Mouse (Mus musculus) midbrain, embryonic 16.5 days (tissue): ENCODE measurements around the gene Olfr873. TPM values are rescaled to one million over a fixed set of nuclear protein-coding genes. Genes with fewer than 3 reads are reported as not detected.
"Not testable (repeated sequence)": the region's sequence is repeated elsewhere in the genome, so short reads cannot be mapped to it uniquely, and the experiment has no call there.

Experiments
- ATAC-seq: fragments of 200-750 bp; cut with Nextera tagmentation; 2 replicates; pipeline ENCODE4 v1.8.0; 2017; ENCODE audit warnings: moderate TSS enrichment
- H3K27ac ChIP-seq: fragments of 300-500 bp; sonication (generic); 2 replicates; pipeline ENCODE4 v1.5.1; 2014; ENCODE audit warnings: mild to moderate bottlenecking, low read length, mixed read lengths
- H3K27me3 ChIP-seq: fragments of 300-500 bp; sonication (generic); 2 replicates; pipeline ENCODE4 v1.6.1; 2014; ENCODE audit warnings: low read depth, low read length, mixed read lengths; ENCODE audit not compliant: control insufficient read depth, insufficient read depth
- H3K36me3 ChIP-seq: fragments of 300-500 bp; sonication (generic); 2 replicates; pipeline ENCODE4 v1.6.1; 2014; ENCODE audit warnings: mild to moderate bottlenecking, low read length, moderate library complexity, mixed read lengths; ENCODE audit not compliant: control insufficient read depth, insufficient read depth
- H3K4me1 ChIP-seq: fragments of 300-500 bp; sonication (generic); 2 replicates; pipeline ENCODE4 v1.6.1; 2014; ENCODE audit warnings: mild to moderate bottlenecking, low read length, mixed read lengths; ENCODE audit not compliant: control insufficient read depth, insufficient read depth
- H3K4me2 ChIP-seq: fragments of 300-500 bp; sonication (generic); 2 replicates; pipeline ENCODE4 v1.6.1; 2014; ENCODE audit warnings: mild to moderate bottlenecking, low read length, mixed read lengths
- H3K4me3 ChIP-seq: fragments of 300-500 bp; sonication (generic); 2 replicates; pipeline ENCODE4 v1.5.1; 2014; ENCODE audit warnings: low read depth, mild to moderate bottlenecking, low read length, moderate library complexity, mixed read lengths
- H3K9ac ChIP-seq: fragments of 300-500 bp; sonication (generic); 2 replicates; pipeline ENCODE4 v1.6.1; 2014; ENCODE audit warnings: low read depth, low read length, mixed read lengths
- H3K9me3 ChIP-seq: fragments of 300-500 bp; sonication (generic); replicated peaks from 2 replicates; pipeline ENCODE4 v1.6.1; 2014; ENCODE audit warnings: mild to moderate bottlenecking, low read length, mixed read lengths; ENCODE audit not compliant: control insufficient read depth, poor library complexity, severe bottlenecking
- WGBS: fragments of 180-500 bp; shearing (Covaris S2); extraction: QIAGEN DNeasy Blood & Tissue Kit; methylation state at CpG from one replicate; pipeline ENCODE4 v1.1.7; 2014; 5-methylcytosine and 5-hydroxymethylcytosine counted together
- polyA plus RNA-seq: library from polyadenylated mRNA; unstranded; fragments of >200 nt; fragmentation: Nextera tagmentation; extraction: Ambion mirVana; gene quantifications from 2 replicates; pipeline ENCODE4 v1.2.1, GENCODE M21; 2015

Gene Olfr873
- polyA plus RNA-seq: not detected in 2 replicates

DNA sequence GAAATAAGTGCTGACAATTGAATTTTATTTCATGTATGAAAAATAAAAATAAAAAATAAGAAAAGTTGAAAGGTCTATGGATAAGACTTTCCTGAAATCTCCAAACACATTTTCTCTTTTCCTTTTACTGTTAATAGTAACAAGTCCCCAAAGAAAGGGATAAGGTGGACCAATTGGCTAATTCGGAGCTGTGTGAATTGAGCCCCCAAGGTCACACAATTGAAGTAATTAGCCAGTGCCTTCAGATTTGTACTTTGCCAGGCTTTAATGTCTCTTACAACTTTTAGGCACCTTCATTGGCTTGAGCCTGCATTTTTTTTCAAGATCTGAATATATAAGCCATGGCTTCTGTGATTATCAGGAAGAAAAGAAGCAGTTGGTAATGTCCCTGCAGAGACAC, at the start of gene Olfr873:
Gene Olfr873, plus strand, starts transcription at position 301 of the 400 bp plus-strand sequence.
- H3K27ac ChIP-seq: no peak within 1 kb of the TSS
- no peak within 1 kb of the TSS for H3K4me3 ChIP-seq
- no peak within 1 kb of the TSS for H3K4me2 ChIP-seq
- 82% methylated on average over 1 of the region's 1 CpGs for WGBS
- H3K9me3 ChIP-seq: no peaks in the 10 kb centered on the region
- no peaks in the 10 kb centered on the region for H3K4me1 ChIP-seq
- H3K27me3 ChIP-seq: no peaks in the 10 kb centered on the region
- no peak within 1 kb of the TSS for H3K9ac ChIP-seq
- no peaks in the 10 kb centered on the region for H3K36me3 ChIP-seq
- ATAC-seq: no peak

DNA sequence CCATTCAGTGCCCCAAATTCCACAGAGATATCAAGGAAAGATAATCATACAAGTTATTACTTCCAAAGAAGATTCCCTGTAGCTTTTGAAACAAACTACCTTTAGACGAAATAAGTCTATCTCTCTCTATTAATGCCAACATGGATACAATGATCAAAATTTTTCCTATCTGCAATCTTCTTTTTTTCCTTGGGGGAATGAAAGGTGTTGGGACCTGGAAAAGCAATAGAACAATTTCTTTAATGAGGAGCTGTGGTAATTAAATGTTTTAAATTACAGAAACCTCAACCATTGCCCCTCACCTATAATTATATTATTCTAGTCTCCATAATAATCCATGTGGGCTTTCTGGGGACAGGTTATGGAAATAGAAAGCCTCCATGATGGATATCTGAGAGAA, 16.3 kb upstream of the Olfr873 start, which contains the start of gene Olfr39:
Gene Olfr39, plus strand, starts transcription at position 301 of the 400 bp plus-strand sequence.
- no peak within 1 kb of the TSS for H3K4me3 ChIP-seq
- 81% methylated on average over 1 of the region's 1 CpGs for WGBS

DNA sequence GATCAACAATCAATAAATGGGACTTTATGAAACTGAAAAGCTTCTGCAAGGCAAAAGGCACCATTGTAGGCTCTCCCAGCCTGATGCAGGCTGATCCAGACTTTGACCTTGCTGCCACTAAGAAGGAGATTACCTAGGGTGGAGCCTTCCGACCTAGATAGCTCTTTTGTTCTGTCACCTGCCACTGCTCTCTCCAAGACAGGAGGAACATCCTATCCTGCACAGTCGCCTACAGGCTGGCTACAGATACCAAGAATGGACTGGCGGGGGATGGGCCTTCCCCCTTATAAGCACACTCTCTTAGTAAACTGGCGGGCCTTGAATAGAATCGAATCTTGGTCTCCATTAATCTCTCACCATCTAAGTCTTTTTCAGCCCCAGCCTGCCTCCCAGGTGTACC, 2.8 kb upstream of the Olfr873 start:
- not testable (repeated sequence) for ATAC-seq, H3K4me2 ChIP-seq, H3K27me3 ChIP-seq, H3K36me3 ChIP-seq, H3K9me3 ChIP-seq, H3K4me3 ChIP-seq, H3K27ac ChIP-seq, H3K4me1 ChIP-seq, H3K9ac ChIP-seq
- WGBS: 71% methylated on average over 5 of the region's 5 CpGs

More for the DNA sequence above, 16.3 kb upstream of the Olfr873 start, which contains the start of gene Olfr39:
- H3K4me2 ChIP-seq: no peak within 1 kb of the TSS
- no peaks in the 10 kb centered on the region for H3K9me3 ChIP-seq
- H3K27ac ChIP-seq: no peak within 1 kb of the TSS
- no peak within 1 kb of the TSS for H3K9ac ChIP-seq
- H3K4me1 ChIP-seq: no peaks in the 10 kb centered on the region
- no peak for ATAC-seq
- H3K36me3 ChIP-seq: no peaks in the 10 kb centered on the region
- no peaks in the 10 kb centered on the region for H3K27me3 ChIP-seq

DNA sequence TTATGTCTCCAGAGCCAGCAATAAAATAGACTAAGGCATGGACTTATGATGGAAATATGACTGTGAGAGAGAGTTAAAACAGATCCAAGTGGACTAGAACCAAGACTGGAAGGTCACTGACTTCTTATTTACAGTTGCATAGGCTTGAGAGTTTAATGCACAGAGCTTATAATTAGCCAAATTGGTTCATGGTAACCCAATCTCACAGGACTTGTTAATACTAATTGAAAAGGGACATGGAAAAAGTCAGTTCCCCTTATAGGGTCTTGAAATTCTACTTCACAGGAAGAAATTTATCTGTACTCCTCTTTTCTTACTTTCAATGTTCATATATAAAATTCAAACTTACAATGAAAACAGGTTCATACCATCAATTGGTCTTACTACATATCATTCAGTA, 37.7 kb downstream of the Olfr873 start, which contains the start of gene Olfr18:
Gene Olfr18, minus strand, starts transcription at position 101 of the 400 bp plus-strand sequence.
- H3K27me3 ChIP-seq: no peaks in the 10 kb centered on the region
- H3K27ac ChIP-seq: no peak within 1 kb of the TSS
- no peak within 1 kb of the TSS for H3K9ac ChIP-seq
- H3K9me3 ChIP-seq: no peaks in the 10 kb centered on the region
- H3K4me1 ChIP-seq: no peaks in the 10 kb centered on the region
- H3K4me2 ChIP-seq: no peak within 1 kb of the TSS
- no peaks in the 10 kb centered on the region for H3K36me3 ChIP-seq
- no peak within 1 kb of the TSS for H3K4me3 ChIP-seq
- no peak for ATAC-seq

DNA sequence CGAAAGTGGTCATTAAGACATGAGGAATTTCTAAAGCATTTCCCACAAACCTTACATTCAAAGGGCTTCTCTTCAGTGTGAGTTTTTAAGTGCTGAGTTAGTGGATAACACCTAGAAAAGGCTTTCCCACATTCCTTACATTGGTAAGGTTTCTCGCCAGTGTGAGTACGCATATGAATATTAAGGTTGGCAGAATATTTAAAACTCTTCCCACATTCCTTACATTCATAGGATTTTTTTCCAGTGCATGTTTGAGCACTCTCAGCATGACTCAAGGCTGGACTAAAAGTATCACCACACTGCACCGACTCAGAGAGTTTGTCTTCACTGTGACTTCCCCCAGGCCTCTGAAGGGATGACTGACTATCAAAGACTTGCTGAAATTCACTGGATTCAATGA, 50.2 kb downstream of the Olfr873 start:
- ATAC-seq: no peak
- WGBS: 94% methylated on average over 4 of the region's 4 CpGs

More for the DNA sequence above, 50.2 kb downstream of the Olfr873 start:
- H3K27ac ChIP-seq: no peak overlapping the region
- peaks cover 39% of the 10 kb centered on the region for H3K36me3 ChIP-seq
- no peaks in the 10 kb centered on the region for H3K4me1 ChIP-seq
- H3K4me2 ChIP-seq: no peak overlapping the region
- H3K9ac ChIP-seq: no peak overlapping the region
- H3K27me3 ChIP-seq: no peaks in the 10 kb centered on the region
- H3K4me3 ChIP-seq: no peak overlapping the region
- peaks cover 4% of the 10 kb centered on the region; the same call in 1 of the 2 replicates for H3K9me3 ChIP-seq

Other genes with a start within 250 kb of the Olfr873 start
- not detected in 2 replicates for gene Olfr867, start 241.0 kb upstream of the Olfr873 start, polyA plus RNA-seq
- not detected in 2 replicates for gene Olfr868, start 199.9 kb upstream of the Olfr873 start, polyA plus RNA-seq
- gene Olfr869, start 169.5 kb upstream of the Olfr873 start, polyA plus RNA-seq: not detected in 2 replicates
- not detected in 2 replicates for gene Olfr870, start 124.5 kb upstream of the Olfr873 start, polyA plus RNA-seq
- not detected in 2 replicates for gene Olfr871, start 86.3 kb upstream of the Olfr873 start, polyA plus RNA-seq
- gene Olfr872, start 61.4 kb upstream of the Olfr873 start, polyA plus RNA-seq: not detected in 2 replicates
- not detected in 2 replicates for gene Olfr39, start 16.2 kb upstream of the Olfr873 start, polyA plus RNA-seq
- gene Olfr18, start 37.6 kb downstream of the Olfr873 start, polyA plus RNA-seq: 0.16 TPM in 1 of 2 replicates, not detected in the other
- gene Zfp560, start 86.6 kb downstream of the Olfr873 start, polyA plus RNA-seq: 37.3 and 38.5 TPM in 2 replicates
- 13.5 and 16.7 TPM in 2 replicates for gene Zfp26, start 161.6 kb downstream of the Olfr873 start, polyA plus RNA-seq
- gene Zfp426, start 194.2 kb downstream of the Olfr873 start, polyA plus RNA-seq: 33.2 and 35.0 TPM in 2 replicates
- 109 and 135 TPM in 2 replicates for gene Zfp266, start 222.9 kb downstream of the Olfr873 start, polyA plus RNA-seq